In the genomic region with DNA sequence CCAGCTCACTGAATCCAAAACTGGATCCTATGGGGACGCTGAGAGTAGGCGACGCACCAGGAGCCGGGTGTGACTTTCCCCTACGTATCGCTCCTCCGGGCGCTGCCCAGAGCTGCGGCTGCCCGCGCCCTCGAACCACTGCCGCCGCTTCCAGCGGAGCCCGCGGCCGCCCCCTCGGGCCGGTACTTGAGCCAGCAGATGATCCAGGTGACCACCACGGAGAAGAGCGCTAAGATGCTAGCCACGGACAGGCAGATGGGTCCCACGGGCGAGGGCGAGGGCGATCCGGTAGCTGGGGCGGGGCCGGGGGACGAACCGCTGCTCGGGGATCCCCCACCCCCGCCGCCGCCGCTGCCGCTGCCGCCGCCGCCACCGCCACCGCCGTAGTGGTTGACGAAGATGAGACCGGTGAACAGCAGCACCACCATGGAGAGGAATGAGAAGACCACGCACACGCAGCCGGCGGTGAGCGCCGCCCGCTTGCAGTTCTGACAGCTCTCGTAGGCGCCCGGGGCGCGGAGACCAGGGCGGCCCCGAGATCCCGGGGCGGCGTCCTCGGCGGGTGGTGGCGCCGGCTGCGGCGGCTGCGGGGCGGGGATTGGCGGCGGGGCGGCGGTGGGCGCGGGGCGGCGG, we compare ENCODE assay signal across 8 mouse cellular contexts. TPM values are rescaled to one million over a fixed set of nuclear protein-coding genes. Genes with fewer than 3 reads are reported as not detected.
DNase-seq lines count a peak whose midpoint lies in the region; ATAC-seq lines count a peak whose summit lies in the region.

No protein-coding gene starts in this region.

- no peaks in the 10 kb centered on the region for H3K9me3 ChIP-seq in hindbrain, embryonic 11.5 days (ENCODE audit: control insufficient read depth, low read length)
- H3K9me3 ChIP-seq in midbrain, embryonic 16.5 days (replicated peaks; ENCODE audit: control insufficient read depth, low read length, poor library complexity, severe bottlenecking), result no peaks in the 10 kb centered on the region

- H3K27me3 ChIP-seq in hindbrain, embryonic 11.5 days (ENCODE audit: control insufficient read depth, insufficient read depth, low read length), result peaks cover 76% of the 10 kb centered on the region
- peaks cover 69% of the 10 kb centered on the region for H3K27me3 ChIP-seq in midbrain, embryonic 16.5 days (ENCODE audit: control insufficient read depth, insufficient read depth, low read depth, low read length)

- peak overlapping the region; percentile 54; the same call in 1 of the 2 replicates for H3K9ac ChIP-seq in hindbrain, embryonic 11.5 days (ENCODE audit: low read depth, low read length)
- H3K9ac ChIP-seq in midbrain, embryonic 16.5 days (ENCODE audit: low read depth, low read length), result peak overlapping the region; percentile 71

- no peak overlapping the region for H3K27ac ChIP-seq in hindbrain, embryonic 11.5 days (ENCODE audit: low read depth, low read length)
- peak overlapping the region; percentile 44; the same call in 1 of the 2 replicates for H3K27ac ChIP-seq in midbrain, embryonic 16.5 days (ENCODE audit: low read length)

- no peaks in the 10 kb centered on the region for H3K36me3 ChIP-seq in hindbrain, embryonic 11.5 days (ENCODE audit: control insufficient read depth, insufficient read depth, low read length)
- H3K36me3 ChIP-seq in midbrain, embryonic 16.5 days (ENCODE audit: control insufficient read depth, insufficient read depth, low read length), result no peaks in the 10 kb centered on the region

- H3K4me2 ChIP-seq in hindbrain, embryonic 11.5 days (replicated peaks; ENCODE audit: low read depth, low read length), result peak overlapping the region; percentile 95
- peak overlapping the region; percentile 89 for H3K4me2 ChIP-seq in midbrain, embryonic 16.5 days (ENCODE audit: low read length)

- peak; percentile 43 for ATAC-seq in hindbrain, embryonic 11.5 days (ENCODE audit: low FRiP score)
- peak; percentile 76 for ATAC-seq in midbrain, embryonic 16.5 days

- WGBS in hindbrain, embryonic 11.5 days, result under 1% methylated on average over 49 of the region's 79 CpGs
- under 1% methylated on average over 55 of the region's 79 CpGs for WGBS in midbrain, embryonic 16.5 days

- peaks cover 12% of the 10 kb centered on the region; the same call in 1 of the 2 replicates for H3K4me1 ChIP-seq in hindbrain, embryonic 11.5 days (replicated peaks; ENCODE audit: control insufficient read depth, insufficient read depth, low read length)
- peaks cover 17% of the 10 kb centered on the region for H3K4me1 ChIP-seq in midbrain, embryonic 16.5 days (ENCODE audit: control insufficient read depth, insufficient read depth, low read length)

- H3K4me3 ChIP-seq in hindbrain, embryonic 11.5 days (ENCODE audit: low read depth, low read length), result peak overlapping the region; percentile 47
- peak overlapping the region; percentile 63 for H3K4me3 ChIP-seq in midbrain, embryonic 16.5 days (ENCODE audit: low read depth, low read length)

- peak; percentile 33 to 56 for DNase-seq in kidney, postnatal 4 days
- no peak for DNase-seq in kidney, postnatal 36 days
- peak; percentile 69 for DNase-seq in embryo, embryonic 11 days
- DNase-seq in hindbrain, embryonic 11.5 days (ENCODE audit: low spot score), result peak; percentile 68
- DNase-seq in layer of hippocampus, adult 18-20 months (ENCODE audit: low spot score in 2 of 2), result no peak
- DNase-seq in left cerebral cortex, adult 18-20 months (ENCODE audit: low spot score in 2 of 2), result no peak
- DNase-seq in kidney, postnatal 25 days, result no peak

RNA-seq across cellular contexts. Expression of a gene that starts 19.7 kb away (rescaled TPM):
- polyA plus RNA-seq in hindbrain, embryonic 11.5 days (2014; fragmentation: Nextera tagmentation; extraction: Ambion mirVana), result 48.3 and 49.2 TPM in 2 replicates
- 7.2 and 8.4 TPM in 2 replicates for polyA plus RNA-seq in midbrain, embryonic 16.5 days (2015; fragmentation: Nextera tagmentation; extraction: Ambion mirVana)
- not detected for total RNA-seq in layer of hippocampus, adult 18-20 months (2021)
- not detected for total RNA-seq in left cerebral cortex, adult 18-20 months (2021)

Comparison
In these comparisons a context has a peak if more than half of its experiments do, and no peak if none do; other contexts are left out.
1. DNase-seq: peak in kidney, postnatal 4 days (2 of 2), embryo, embryonic 11 days (single experiment) and hindbrain, embryonic 11.5 days (single experiment); none in kidney, postnatal 36 days (0 of 2), layer of hippocampus, adult 18-20 months (0 of 2), left cerebral cortex, adult 18-20 months (0 of 2) and kidney, postnatal 25 days (0 of 2).